Mouse (Mus musculus): Measurements from ENCODE around the gene Mia2.

- TF ChIP-seq CTCF (IDR thresholded peaks at IDR 0.05; ENCODE audit: insufficient read depth, low read length), result no peak
- no peak for TF ChIP-seq POLR2A (IDR thresholded peaks at IDR 0.05; ENCODE audit: borderline replicate concordance, extremely low read depth, low read depth, low read length)
Observed at GRCm38 (mm10) chr12:59206208-59206999, 110.8 kb downstream of the Mia2 start.
